Mouse (Mus musculus): ENCODE results near the gene Maml3. TPM values are rescaled to one million over a fixed set of nuclear protein-coding genes. Genes with fewer than 3 reads are reported as not detected.

Maml3 gene
- polyA plus RNA-seq, 1 experiment = 2.2 TPM

- TF ChIP-seq POLR2A (IDR thresholded peaks at IDR 0.05; ENCODE audit: borderline replicate concordance, low read depth, low read length) (no peak), CTCF (IDR thresholded peaks at IDR 0.05; ENCODE audit: low read depth, low read length) (no peak)
- Histone ChIP-seq H3K27ac (ENCODE audit: insufficient read depth, low read depth, low read length) (no peak overlapping the region), H3K4me1 (ENCODE audit: control insufficient read depth, insufficient read depth, low read length) (peaks cover 13% of the 10 kb centered on the region), H3K4me3 (ENCODE audit: insufficient read depth, low read length) (no peak overlapping the region)
These were observed 411.7 kb downstream of the Maml3 start for GRCm38 (mm10) chr3:51693196-51693595.

- no peak overlapping the region for H3K27ac ChIP-seq (ENCODE audit: insufficient read depth, low read depth, low read length)
- no peak overlapping the region for H3K4me3 ChIP-seq (ENCODE audit: insufficient read depth, low read length)
- peaks cover 7% of the 10 kb centered on the region for H3K4me1 ChIP-seq (ENCODE audit: control insufficient read depth, insufficient read depth, low read length)
- TF ChIP-seq POLR2A (IDR thresholded peaks at IDR 0.05; ENCODE audit: borderline replicate concordance, low read depth, low read length) (no peak), CTCF (IDR thresholded peaks at IDR 0.05; ENCODE audit: low read depth, low read length) (no peak)
These were observed 416.2 kb downstream of the Maml3 start for GRCm38 (mm10) chr3:51688725-51689124.

- TF ChIP-seq CTCF (IDR thresholded peaks at IDR 0.05; ENCODE audit: low read depth, low read length) (no peak), POLR2A (IDR thresholded peaks at IDR 0.05; ENCODE audit: borderline replicate concordance, low read depth, low read length) (no peak)
- Histone ChIP-seq H3K4me1 (ENCODE audit: control insufficient read depth, insufficient read depth, low read length) (peaks cover 7% of the 10 kb centered on the region), H3K4me3 (ENCODE audit: insufficient read depth, low read length) (no peak overlapping the region), H3K27ac (ENCODE audit: insufficient read depth, low read depth, low read length) (no peak overlapping the region)
These were observed 418.1 kb downstream of the Maml3 start for GRCm38 (mm10) chr3:51686791-51687190.

GRCm38 (mm10) chr3:51686316-51686715 lies 418.6 kb downstream of the Maml3 start:
- TF ChIP-seq CTCF (IDR thresholded peaks at IDR 0.05; ENCODE audit: low read depth, low read length) = no peak
- no peak for TF ChIP-seq POLR2A (IDR thresholded peaks at IDR 0.05; ENCODE audit: borderline replicate concordance, low read depth, low read length)
- no peak overlapping the region for H3K4me3 ChIP-seq (ENCODE audit: insufficient read depth, low read length)
- peaks cover 5% of the 10 kb centered on the region for H3K4me1 ChIP-seq (ENCODE audit: control insufficient read depth, insufficient read depth, low read length)
- no peak overlapping the region for H3K27ac ChIP-seq (ENCODE audit: insufficient read depth, low read depth, low read length)

- Histone ChIP-seq H3K27ac (ENCODE audit: insufficient read depth, low read depth, low read length) (no peak overlapping the region), H3K4me1 (ENCODE audit: control insufficient read depth, insufficient read depth, low read length) (no peaks in the 10 kb centered on the region), H3K4me3 (ENCODE audit: insufficient read depth, low read length) (no peak overlapping the region)
- TF ChIP-seq POLR2A (IDR thresholded peaks at IDR 0.05; ENCODE audit: borderline replicate concordance, low read depth, low read length) (no peak), CTCF (IDR thresholded peaks at IDR 0.05; ENCODE audit: low read depth, low read length) (no peak)
These were observed 419.3 kb downstream of the Maml3 start for GRCm38 (mm10) chr3:51685539-51685938.

GRCm38 (mm10) chr3:51674963-51675362 lies 429.9 kb downstream of the Maml3 start:
- Histone ChIP-seq H3K4me3 (ENCODE audit: insufficient read depth, low read length) (no peak overlapping the region), H3K4me1 (ENCODE audit: control insufficient read depth, insufficient read depth, low read length) (peaks cover 12% of the 10 kb centered on the region), H3K27ac (ENCODE audit: insufficient read depth, low read depth, low read length) (no peak overlapping the region)
- TF ChIP-seq CTCF (IDR thresholded peaks at IDR 0.05; ENCODE audit: low read depth, low read length) (no peak), POLR2A (IDR thresholded peaks at IDR 0.05; ENCODE audit: borderline replicate concordance, low read depth, low read length) (no peak)

- H3K4me1 ChIP-seq (ENCODE audit: control insufficient read depth, insufficient read depth, low read length) = peaks cover 12% of the 10 kb centered on the region
- no peak for TF ChIP-seq POLR2A (IDR thresholded peaks at IDR 0.05; ENCODE audit: borderline replicate concordance, low read depth, low read length)
- TF ChIP-seq CTCF (IDR thresholded peaks at IDR 0.05; ENCODE audit: low read depth, low read length) = peak; percentile 66; the same call in 1 of the 2 replicates
- no peak overlapping the region for H3K27ac ChIP-seq (ENCODE audit: insufficient read depth, low read depth, low read length)
- no peak overlapping the region for H3K4me3 ChIP-seq (ENCODE audit: insufficient read depth, low read length)
These were observed 431.3 kb downstream of the Maml3 start for GRCm38 (mm10) chr3:51673408-51674086.

GRCm38 (mm10) chr3:51672631-51673030 lies 432.2 kb downstream of the Maml3 start:
- no peak overlapping the region for H3K27ac ChIP-seq (ENCODE audit: insufficient read depth, low read depth, low read length)
- H3K4me3 ChIP-seq (ENCODE audit: insufficient read depth, low read length) = no peak overlapping the region
- TF ChIP-seq CTCF (IDR thresholded peaks at IDR 0.05; ENCODE audit: low read depth, low read length) (no peak), POLR2A (IDR thresholded peaks at IDR 0.05; ENCODE audit: borderline replicate concordance, low read depth, low read length) (no peak)
- peaks cover 12% of the 10 kb centered on the region for H3K4me1 ChIP-seq (ENCODE audit: control insufficient read depth, insufficient read depth, low read length)

- no peak for TF ChIP-seq POLR2A (IDR thresholded peaks at IDR 0.05; ENCODE audit: borderline replicate concordance, low read depth, low read length)
- TF ChIP-seq CTCF (IDR thresholded peaks at IDR 0.05; ENCODE audit: low read depth, low read length) = no peak
- no peak overlapping the region for H3K27ac ChIP-seq (ENCODE audit: insufficient read depth, low read depth, low read length)
- peaks cover 12% of the 10 kb centered on the region for H3K4me1 ChIP-seq (ENCODE audit: control insufficient read depth, insufficient read depth, low read length)
- H3K4me3 ChIP-seq (ENCODE audit: insufficient read depth, low read length) = no peak overlapping the region
These were observed 433.8 kb downstream of the Maml3 start for GRCm38 (mm10) chr3:51671071-51671469.

- Histone ChIP-seq H3K27ac (ENCODE audit: insufficient read depth, low read depth, low read length) (no peak overlapping the region), H3K4me3 (ENCODE audit: insufficient read depth, low read length) (no peak overlapping the region), H3K4me1 (ENCODE audit: control insufficient read depth, insufficient read depth, low read length) (peaks cover 10% of the 10 kb centered on the region)
- TF ChIP-seq POLR2A (IDR thresholded peaks at IDR 0.05; ENCODE audit: borderline replicate concordance, low read depth, low read length) = no peak
- no peak for TF ChIP-seq CTCF (IDR thresholded peaks at IDR 0.05; ENCODE audit: low read depth, low read length)
These were observed 434.3 kb downstream of the Maml3 start for GRCm38 (mm10) chr3:51670414-51671070.
